Mouse (Mus musculus): ENCODE measurements around the gene Acvr1b. TPM values are rescaled to one million over a fixed set of nuclear protein-coding genes. Genes with fewer than 3 reads are reported as not detected.

Gene Acvr1b
- polyA plus RNA-seq (2017; shearing (Covaris generic)) = 0.94 TPM

GRCm38 (mm10) chr15:101173421-101174211 lies at the start of gene Acvr1b:
TSS of gene Acvr1b (plus strand) at chr15:101174067.

GRCm38 (mm10) chr15:101128181-101129089 lies 45.4 kb upstream of the Acvr1b start, which contains the start of gene Acvrl1:
TSS of gene Acvrl1 (plus strand) at chr15:101128522.

GRCm38 (mm10) chr15:101224006-101224906 lies 50.4 kb downstream of the Acvr1b start, which contains the start of gene Grasp:
TSS of gene Grasp (plus strand) at chr15:101224188.

GRCm38 (mm10) chr15:101253886-101254795 lies 80.3 kb downstream of the Acvr1b start, which contains the start of gene Nr4a1:
TSS of gene Nr4a1 (plus strand) at chr15:101254269.

Other genes starting within 250 kb of the Acvr1b start
- not detected for gene Gm47841, start 126.7 kb upstream of the Acvr1b start, polyA plus RNA-seq (2017; shearing (Covaris generic))
- gene Fignl2, start 95.5 kb upstream of the Acvr1b start, polyA plus RNA-seq (2017; shearing (Covaris generic)) = not detected
- not detected for gene Ankrd33, start 58.3 kb upstream of the Acvr1b start, polyA plus RNA-seq (2017; shearing (Covaris generic))
- gene Acvrl1, start 45.5 kb upstream of the Acvr1b start, polyA plus RNA-seq (2017; shearing (Covaris generic)) = 0.90 TPM
- gene Grasp, start 50.1 kb downstream of the Acvr1b start, polyA plus RNA-seq (2017; shearing (Covaris generic)) = 32.0 TPM
- gene Nr4a1, start 80.2 kb downstream of the Acvr1b start, polyA plus RNA-seq (2017; shearing (Covaris generic)) = 2,634 TPM
- 90.7 TPM for gene Atg101, start 110.2 kb downstream of the Acvr1b start, polyA plus RNA-seq (2017; shearing (Covaris generic))
- not detected for gene 6030408B16Rik, start 119.1 kb downstream of the Acvr1b start, polyA plus RNA-seq (2017; shearing (Covaris generic))
- gene Krt80, start 196.1 kb downstream of the Acvr1b start, polyA plus RNA-seq (2017; shearing (Covaris generic)) = not detected
- gene Krt7, start 237.0 kb downstream of the Acvr1b start, polyA plus RNA-seq (2017; shearing (Covaris generic)) = not detected

Data from effector memory CD4-positive, alpha-beta T cell, adult 5 months (primary cell).